Mouse (Mus musculus): ENCODE measurements at regions not wholly inside any gene's neighbourhood (a gene's known extent, or its start where the extent isn't known, plus 50 kb on each side); places are given as distances from the start of the nearest gene placed in this dataset.

DNA sequence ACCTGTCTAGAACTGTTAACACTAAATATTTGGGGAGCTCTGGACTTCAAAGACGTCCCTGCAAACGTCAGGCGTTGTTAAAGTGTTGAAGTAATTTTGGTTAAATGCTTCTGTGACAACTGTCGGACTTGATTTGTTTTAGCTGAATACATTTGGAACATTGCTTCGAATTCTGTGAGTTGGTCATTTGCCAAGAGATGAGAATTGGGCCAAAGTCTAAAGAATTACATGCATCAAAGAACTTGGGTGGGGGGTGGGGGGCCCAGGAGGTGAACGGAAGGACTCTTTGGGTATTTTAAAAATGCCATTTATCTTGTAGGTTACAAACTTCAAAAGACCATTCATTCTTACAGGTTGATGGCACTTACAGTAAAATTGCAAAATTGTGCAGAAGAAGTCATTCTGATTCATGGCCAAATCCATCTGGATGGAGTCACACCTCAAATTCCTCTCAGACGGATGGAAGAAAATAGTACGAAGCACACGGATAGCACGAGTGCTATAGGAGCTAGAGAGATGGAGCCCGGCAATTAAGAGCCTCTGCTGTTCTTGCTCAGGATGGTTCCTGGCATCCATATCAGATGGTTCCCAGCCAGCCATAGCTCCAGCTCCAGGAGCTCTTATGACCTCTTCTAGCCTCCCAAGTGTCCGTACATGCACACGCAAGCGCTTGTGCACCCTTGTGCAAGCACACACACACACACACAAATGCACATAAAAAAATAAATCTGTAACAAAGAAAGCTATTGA, 144.5 kb upstream of the Irx5 start:
- Histone ChIP-seq H3K27me3 (ENCODE audit: insufficient read depth, low read length) (peaks cover 8% of the 10 kb centered on the region; the same call in 1 of the 2 replicates), H3K9me3 (ENCODE audit: low read length) (no peaks in the 10 kb centered on the region), H3K27ac (ENCODE audit: low read depth, low read length) (no peak overlapping the region), H3K36me3 (ENCODE audit: insufficient read depth) (no peaks in the 10 kb centered on the region), H3K4me2 (ENCODE audit: low read depth) (no peak overlapping the region), H3K4me1 (ENCODE audit: insufficient read depth) (no peaks in the 10 kb centered on the region), H3K9ac (no peak overlapping the region), H3K4me3 (ENCODE audit: low read depth, low read length) (no peak overlapping the region)
- DNase-seq (no peak), ATAC-seq (no peak)
- no peak for TF ChIP-seq CTCF (IDR thresholded peaks at IDR 0.05; ENCODE audit: low read depth)
- 51% methylated on average over 14 of the region's 14 CpGs for WGBS

DNA sequence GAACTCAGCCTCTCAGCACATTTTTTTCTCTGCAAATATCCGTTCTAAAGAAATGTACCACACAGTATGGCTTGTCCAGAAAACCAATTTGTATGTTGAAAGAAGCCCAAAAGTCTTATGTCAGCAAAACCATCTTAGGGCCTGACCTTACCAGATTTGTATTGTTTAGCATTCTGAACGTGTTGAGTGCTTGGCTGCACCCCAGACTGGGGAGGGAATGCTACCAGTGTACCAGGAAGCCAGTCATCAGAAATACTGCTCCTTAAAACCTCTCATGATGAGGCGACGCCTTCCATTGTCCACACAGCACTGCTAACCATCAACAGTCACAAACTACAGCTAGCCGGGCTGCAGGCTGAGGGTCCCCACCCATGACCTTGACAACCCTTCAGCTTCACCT, 148.3 kb upstream of the Irx5 start:
- no peaks in the 10 kb centered on the region for H3K4me1 ChIP-seq (ENCODE audit: insufficient read depth)
- H3K27ac ChIP-seq (ENCODE audit: low read depth, low read length), result no peak overlapping the region
- H3K9ac ChIP-seq, result no peak overlapping the region
- no peaks in the 10 kb centered on the region for H3K9me3 ChIP-seq (ENCODE audit: low read length)
- peaks cover 3% of the 10 kb centered on the region; the same call in 1 of the 2 replicates for H3K27me3 ChIP-seq (ENCODE audit: insufficient read depth, low read length)
- no peak overlapping the region for H3K4me2 ChIP-seq (ENCODE audit: low read depth)
- ATAC-seq (no peak), DNase-seq (no peak)
- H3K4me3 ChIP-seq (ENCODE audit: low read depth, low read length), result no peak overlapping the region
- WGBS, result 71% methylated on average over 5 of the region's 5 CpGs
- H3K36me3 ChIP-seq (ENCODE audit: insufficient read depth), result no peaks in the 10 kb centered on the region
- TF ChIP-seq CTCF (IDR thresholded peaks at IDR 0.05; ENCODE audit: low read depth), result no peak

DNA sequence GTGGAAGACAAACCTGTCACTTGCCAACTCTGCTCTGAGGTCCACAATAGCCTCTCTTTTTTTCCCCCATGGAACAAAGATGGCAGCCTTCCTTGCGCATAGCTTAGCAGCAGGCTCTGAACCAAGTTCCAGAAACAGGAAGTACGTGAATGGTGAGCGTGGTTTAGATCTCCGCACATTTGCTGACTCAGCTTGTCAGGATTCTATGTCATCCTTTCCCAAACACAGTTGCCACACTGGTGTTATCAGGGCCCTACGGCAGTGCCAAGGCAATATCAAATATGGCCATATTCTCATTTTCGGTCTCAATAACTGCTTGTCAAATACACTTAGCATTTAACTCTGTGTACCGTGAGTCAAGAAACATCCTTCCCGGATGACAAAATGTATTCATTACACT, 161.8 kb upstream of the Irx5 start:
- Histone ChIP-seq H3K27ac (ENCODE audit: low read depth, low read length) (no peak overlapping the region), H3K9me3 (ENCODE audit: low read length) (no peaks in the 10 kb centered on the region), H3K4me2 (ENCODE audit: low read depth) (no peak overlapping the region), H3K36me3 (ENCODE audit: insufficient read depth) (no peaks in the 10 kb centered on the region), H3K27me3 (ENCODE audit: insufficient read depth, low read length) (no peaks in the 10 kb centered on the region), H3K9ac (no peak overlapping the region), H3K4me1 (ENCODE audit: insufficient read depth) (no peaks in the 10 kb centered on the region), H3K4me3 (ENCODE audit: low read depth, low read length) (no peak overlapping the region)
- 98% methylated on average over 8 of the region's 8 CpGs for whole genome bisulfite sequencing
- DNase-seq (no peak), ATAC-seq (no peak)
- no peak for TF ChIP-seq CTCF (IDR thresholded peaks at IDR 0.05; ENCODE audit: low read depth)

DNA sequence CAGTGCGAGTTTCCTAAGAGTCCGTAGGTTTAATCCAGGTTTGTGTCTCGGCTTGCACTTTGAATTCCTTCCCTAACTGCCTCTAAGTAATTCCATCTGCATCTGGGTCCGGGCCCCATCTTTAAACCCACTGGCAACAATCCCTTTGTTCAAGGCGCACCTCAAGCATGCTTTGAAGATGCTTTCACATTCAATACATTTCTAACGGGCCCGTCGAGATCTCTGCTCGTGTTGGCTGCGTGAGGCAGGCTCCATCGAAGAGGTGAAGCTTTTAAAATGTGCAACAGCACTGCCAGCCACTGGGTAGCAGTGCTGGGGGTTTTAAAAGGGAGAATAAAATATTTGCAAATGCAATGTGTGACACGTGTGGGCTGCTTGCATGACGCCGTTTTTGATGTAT, 163.4 kb upstream of the Irx5 start:
- Histone ChIP-seq H3K4me1 (ENCODE audit: insufficient read depth) (no peaks in the 10 kb centered on the region), H3K9ac (no peak overlapping the region), H3K27me3 (ENCODE audit: insufficient read depth, low read length) (no peaks in the 10 kb centered on the region), H3K4me2 (ENCODE audit: low read depth) (no peak overlapping the region), H3K9me3 (ENCODE audit: low read length) (no peaks in the 10 kb centered on the region), H3K36me3 (ENCODE audit: insufficient read depth) (no peaks in the 10 kb centered on the region), H3K4me3 (ENCODE audit: low read depth, low read length) (no peak overlapping the region), H3K27ac (ENCODE audit: low read depth, low read length) (no peak overlapping the region)
- ATAC-seq (no peak), DNase-seq (peak; percentile 34)
- TF ChIP-seq CTCF (IDR thresholded peaks at IDR 0.05; ENCODE audit: low read depth), result peak; percentile 17; the same call in 1 of the 2 replicates
- 46% methylated on average over 14 of the region's 14 CpGs for WGBS

DNA sequence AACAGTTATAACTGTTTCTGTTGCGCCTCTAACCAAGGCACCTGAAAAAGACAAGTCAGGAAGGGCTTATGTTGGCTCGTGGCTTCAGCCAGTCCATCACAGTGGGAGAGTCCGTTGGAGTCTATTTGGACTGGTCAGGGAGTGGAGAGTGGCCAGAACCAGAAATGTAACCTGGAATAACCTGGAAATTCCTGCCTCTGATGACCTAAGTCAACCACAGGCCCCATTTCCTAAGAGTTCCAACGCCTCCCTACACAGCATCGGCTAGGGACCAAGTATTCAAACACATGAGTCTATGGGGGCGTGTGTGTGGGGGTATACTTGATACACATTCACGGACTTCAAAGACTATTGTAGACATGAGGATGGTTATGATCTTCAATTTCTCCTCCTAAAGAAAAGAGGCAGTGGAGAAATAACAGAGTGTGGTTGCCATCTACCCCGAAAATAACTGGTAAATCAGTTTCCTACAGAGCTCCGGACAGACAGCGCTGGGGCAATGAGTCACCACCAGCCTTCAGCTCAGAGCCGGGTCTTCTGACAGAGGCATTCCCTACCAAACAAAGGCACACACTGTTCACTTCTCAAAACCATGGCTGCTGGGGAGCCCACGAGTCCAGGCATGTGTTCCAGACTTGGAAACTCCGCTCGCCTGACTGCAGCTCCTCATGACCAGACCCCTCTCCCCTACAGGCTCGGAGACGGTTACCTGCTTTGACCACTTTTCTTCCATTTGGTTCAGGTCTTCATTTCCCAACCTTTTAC, 167.0 kb upstream of the Irx5 start:
- WGBS, result 90% methylated on average over 16 of the region's 16 CpGs
- Histone ChIP-seq H3K4me2 (ENCODE audit: low read depth) (no peak overlapping the region), H3K27ac (ENCODE audit: low read depth, low read length) (no peak overlapping the region), H3K4me3 (ENCODE audit: low read depth, low read length) (no peak overlapping the region), H3K4me1 (ENCODE audit: insufficient read depth) (no peaks in the 10 kb centered on the region), H3K9me3 (ENCODE audit: low read length) (no peaks in the 10 kb centered on the region), H3K9ac (no peak overlapping the region), H3K36me3 (ENCODE audit: insufficient read depth) (no peaks in the 10 kb centered on the region), H3K27me3 (ENCODE audit: insufficient read depth, low read length) (no peaks in the 10 kb centered on the region)
- ATAC-seq (no peak), DNase-seq (no peak)
- no peak for TF ChIP-seq CTCF (IDR thresholded peaks at IDR 0.05; ENCODE audit: low read depth)

GRCm38 (mm10) chr8:92183331-92183730, 174.1 kb upstream of the Irx5 start:
- DNase-seq, result no peak
- no peaks in the 10 kb centered on the region for H3K27me3 ChIP-seq (ENCODE audit: insufficient read depth, low read length)
- 0 out of 2 replicates have a peak, but pooled peaks cover under 1% of the 10 kb centered on the region for H3K4me1 ChIP-seq (ENCODE audit: insufficient read depth)
- no peaks in the 10 kb centered on the region for H3K36me3 ChIP-seq (ENCODE audit: insufficient read depth)
- H3K4me3 ChIP-seq (ENCODE audit: low read depth, low read length), result no peak overlapping the region
- 25% methylated on average over 1 of the region's 1 CpGs for WGBS
- H3K9ac ChIP-seq, result no peak overlapping the region
- no peak overlapping the region for H3K27ac ChIP-seq (ENCODE audit: low read depth, low read length)
- no peak for ATAC-seq
- no peak overlapping the region for H3K4me2 ChIP-seq (ENCODE audit: low read depth)
- TF ChIP-seq CTCF (IDR thresholded peaks at IDR 0.05; ENCODE audit: low read depth), result no peak
- H3K9me3 ChIP-seq (ENCODE audit: low read length), result no peaks in the 10 kb centered on the region

DNA sequence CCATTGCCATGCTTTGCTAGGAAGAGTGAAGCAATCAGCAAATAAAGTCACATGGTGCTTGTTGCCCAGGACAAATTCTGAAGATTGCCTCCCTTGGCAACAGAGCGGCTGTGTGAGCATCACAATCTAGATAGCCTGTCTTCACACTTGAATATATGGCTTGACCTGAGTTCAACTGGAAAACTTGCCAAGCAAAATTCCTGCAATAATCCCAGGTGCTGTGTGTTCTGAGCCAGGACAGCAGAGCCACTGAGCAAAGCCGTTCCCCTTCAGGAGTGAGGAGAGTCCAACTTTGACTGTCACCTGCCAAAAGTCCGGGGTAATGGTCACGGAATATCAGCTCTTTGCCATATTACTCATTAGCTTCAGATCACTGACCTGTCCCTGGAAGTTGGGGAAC, 176.8 kb upstream of the Irx5 start:
- peaks cover 4% of the 10 kb centered on the region; the same call in 1 of the 2 replicates for H3K4me1 ChIP-seq (ENCODE audit: insufficient read depth)
- H3K27me3 ChIP-seq (ENCODE audit: insufficient read depth, low read length), result no peaks in the 10 kb centered on the region
- H3K9ac ChIP-seq, result no peak overlapping the region
- no peak overlapping the region for H3K27ac ChIP-seq (ENCODE audit: low read depth, low read length)
- H3K9me3 ChIP-seq (ENCODE audit: low read length), result no peaks in the 10 kb centered on the region
- 89% methylated on average over 4 of the region's 4 CpGs for WGBS
- no peak overlapping the region for H3K4me2 ChIP-seq (ENCODE audit: low read depth)
- H3K4me3 ChIP-seq (ENCODE audit: low read depth, low read length), result no peak overlapping the region
- DNase-seq, result no peak
- H3K36me3 ChIP-seq (ENCODE audit: insufficient read depth), result no peaks in the 10 kb centered on the region
- no peak for ATAC-seq
- no peak for TF ChIP-seq CTCF (IDR thresholded peaks at IDR 0.05; ENCODE audit: low read depth)
